Mouse (Mus musculus) small intestine, adult 2 months (tissue): ENCODE results near the gene Fcer1a.

Experiments
- CTCF ChIP-seq: fragments of 200-500 bp; IDR thresholded peaks from 2 replicates; pipeline ENCODE4 v1.5.1; 2012; ENCODE audit warnings: low read depth, mild to moderate bottlenecking, control low read depth, inconsistent platforms, low read length, moderate library complexity, mixed read lengths; ENCODE audit not compliant: insufficient replicate concordance, insufficient read length; ENCODE audit errors: extremely low read depth
- POLR2A ChIP-seq: fragments of 200-500 bp; IDR thresholded peaks from 2 replicates; pipeline ENCODE4 v1.6.1; 2012; ENCODE audit warnings: low read depth, mild to moderate bottlenecking, control low read depth, inconsistent platforms, low read length, moderate library complexity

DNA sequence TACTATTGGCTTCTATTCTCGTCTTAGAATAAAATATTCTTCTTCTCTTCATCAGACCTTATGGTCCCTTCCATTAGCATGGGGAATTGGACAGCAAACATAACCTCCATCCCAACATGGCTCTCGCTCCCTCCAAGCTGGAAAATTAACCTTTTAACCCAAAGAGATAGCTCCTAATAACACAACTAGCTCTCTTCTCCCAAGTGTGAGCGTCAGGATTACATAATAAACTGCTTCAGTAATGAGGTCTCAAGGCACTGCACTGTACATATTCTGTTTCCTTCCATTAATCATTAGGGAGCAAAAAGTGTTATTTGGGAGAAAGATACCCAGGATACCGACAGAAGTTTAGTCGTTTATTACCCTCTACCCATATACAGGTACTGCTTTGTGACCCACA is 14.9 kb downstream of the Fcer1a start, which contains the start of gene Olfr1404:
- TF ChIP-seq POLR2A (no peak), CTCF (no peak)
